Mouse (Mus musculus): ENCODE data around the gene Mrps9.

Gene Mrps9

DNA sequence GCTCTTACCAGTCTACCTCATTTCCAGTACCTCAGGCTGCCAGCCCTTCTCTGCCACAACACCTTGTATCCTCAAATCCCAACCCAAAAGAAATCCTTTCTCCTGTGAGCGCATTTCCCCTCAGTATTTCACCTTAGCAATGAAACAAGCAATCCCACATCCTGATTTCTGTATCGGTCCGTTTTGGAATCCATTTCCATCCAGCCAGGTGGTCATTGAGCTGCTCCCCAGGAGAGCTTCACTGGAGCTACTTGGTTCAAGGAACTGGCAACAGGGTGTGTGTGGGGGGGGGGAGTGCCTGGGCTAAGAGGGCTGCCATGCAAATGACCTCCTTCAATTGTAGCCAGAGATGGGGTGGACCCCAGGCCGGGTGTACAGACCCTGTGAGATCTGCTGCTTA lies 56.1 kb downstream of the Mrps9 start:
- no peak for DNase-seq

DNA sequence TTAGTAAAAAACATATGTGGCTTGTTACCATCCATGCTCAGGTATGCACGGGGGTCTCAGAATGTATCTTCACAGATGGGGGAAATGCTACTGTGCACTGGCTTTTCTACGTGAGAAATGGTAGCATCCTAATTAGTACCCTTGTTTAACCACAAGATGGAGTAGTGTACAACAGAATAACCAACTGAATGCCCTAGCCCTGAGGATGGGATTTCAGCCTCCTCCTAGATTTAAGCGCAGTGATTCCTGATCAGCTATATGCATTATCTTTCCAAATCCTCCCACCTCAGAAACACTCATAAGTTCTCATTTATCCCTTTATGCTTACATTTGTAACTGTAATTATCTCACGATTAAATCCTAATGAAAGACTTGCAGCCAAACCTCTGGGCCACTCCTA lies 64.0 kb downstream of the Mrps9 start:
- DNase-seq, result no peak

DNA sequence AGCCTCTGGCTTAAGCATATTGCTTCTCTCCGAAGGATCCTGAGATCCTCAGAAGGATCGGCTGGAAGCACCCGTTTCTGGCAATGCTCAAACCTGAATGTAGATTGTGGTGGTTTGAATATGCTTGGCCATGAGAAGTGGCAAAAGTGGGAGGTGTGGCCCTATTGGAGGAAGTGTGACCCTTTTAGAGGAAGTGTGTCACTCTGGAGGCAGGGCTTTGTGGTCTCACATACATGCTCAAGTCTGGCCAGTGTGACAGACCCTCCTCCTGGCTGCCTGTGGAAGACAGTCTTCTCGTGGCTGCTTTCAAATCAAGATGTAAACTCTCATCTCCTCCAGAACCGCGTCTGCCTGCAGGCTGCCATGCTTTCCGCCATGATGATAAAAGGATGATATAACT lies 65.7 kb downstream of the Mrps9 start:
- DNase-seq, result no peak

DNA sequence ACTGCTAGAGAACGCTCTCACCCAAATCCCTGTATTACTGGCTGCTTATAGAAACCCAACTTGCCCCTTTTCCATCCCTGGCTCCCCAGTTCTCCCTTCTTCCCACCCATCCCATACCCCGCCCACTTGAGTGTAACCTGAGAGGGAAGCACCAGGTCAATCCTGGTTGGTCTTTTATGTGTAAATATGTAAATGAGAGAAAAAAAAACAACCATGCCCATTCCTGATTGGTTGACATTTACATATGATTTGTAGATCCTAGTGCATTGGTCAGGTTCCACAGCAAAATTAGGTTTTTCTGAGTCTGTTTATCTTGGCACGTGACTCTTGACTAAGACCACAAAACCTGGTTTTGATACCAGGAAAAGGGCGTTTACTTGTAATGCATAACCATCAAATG lies 66.9 kb downstream of the Mrps9 start:
- no peak for DNase-seq

DNA sequence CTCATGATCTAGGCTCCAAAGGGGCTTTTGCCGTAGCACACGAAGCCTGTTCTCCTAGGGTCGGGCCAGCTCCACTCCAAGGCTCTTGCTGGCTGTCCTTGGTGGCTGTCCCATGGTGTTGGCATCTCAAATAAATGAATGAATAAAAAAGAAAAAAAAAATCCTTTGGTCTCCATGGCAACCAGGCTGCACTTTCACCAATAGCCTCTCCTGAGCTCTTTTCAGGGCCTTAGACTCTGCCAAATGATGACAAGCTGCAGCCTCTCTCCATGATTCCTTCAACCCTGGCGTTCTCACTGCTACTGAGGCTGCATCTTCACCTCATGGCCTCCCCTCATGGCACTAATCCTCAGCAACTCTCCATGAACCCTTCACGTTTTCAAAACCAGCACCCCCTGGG lies 72.9 kb downstream of the Mrps9 start:
- DNase-seq, result no peak

DNA sequence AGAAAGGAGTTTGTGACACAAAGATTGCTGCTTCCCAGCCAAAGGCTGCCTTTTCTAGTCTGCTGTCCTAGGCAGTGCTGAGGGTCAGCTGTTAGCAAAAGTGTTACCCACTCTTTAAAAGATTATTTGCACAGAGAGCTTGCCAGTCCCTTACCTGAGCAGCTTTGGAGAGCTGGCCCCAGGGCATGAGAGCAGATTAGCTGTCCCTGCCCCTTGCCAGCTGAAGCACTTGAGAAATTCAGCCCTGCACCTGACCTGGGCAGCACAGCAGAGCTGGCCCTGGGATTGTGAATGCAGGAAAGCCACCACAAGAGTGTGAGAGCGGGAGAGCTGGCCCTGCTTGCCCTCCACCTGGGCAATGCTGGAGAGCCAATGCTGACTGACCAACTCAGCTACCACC lies 82.6 kb downstream of the Mrps9 start:
- no peak for DNase-seq

DNA sequence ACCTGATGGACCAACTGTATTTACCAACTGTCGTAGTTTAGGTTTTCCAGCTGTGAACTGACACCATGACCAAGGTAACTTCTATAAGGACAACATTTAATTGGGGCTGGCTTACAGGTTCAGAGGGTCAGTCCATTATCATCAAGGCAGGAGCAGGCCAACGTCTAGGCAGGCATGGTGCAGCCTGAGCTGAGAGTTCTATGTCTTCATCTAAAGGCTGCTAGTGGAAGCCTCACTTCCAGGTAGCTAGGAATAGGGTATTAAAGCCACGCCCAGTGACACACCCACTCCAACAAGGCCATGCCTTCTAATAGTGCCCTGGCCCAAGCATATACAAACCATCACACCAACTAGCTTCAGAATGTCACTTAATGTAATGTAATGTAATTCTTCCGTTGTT lies 97.5 kb downstream of the Mrps9 start:
- DNase-seq, result no peak

DNA sequence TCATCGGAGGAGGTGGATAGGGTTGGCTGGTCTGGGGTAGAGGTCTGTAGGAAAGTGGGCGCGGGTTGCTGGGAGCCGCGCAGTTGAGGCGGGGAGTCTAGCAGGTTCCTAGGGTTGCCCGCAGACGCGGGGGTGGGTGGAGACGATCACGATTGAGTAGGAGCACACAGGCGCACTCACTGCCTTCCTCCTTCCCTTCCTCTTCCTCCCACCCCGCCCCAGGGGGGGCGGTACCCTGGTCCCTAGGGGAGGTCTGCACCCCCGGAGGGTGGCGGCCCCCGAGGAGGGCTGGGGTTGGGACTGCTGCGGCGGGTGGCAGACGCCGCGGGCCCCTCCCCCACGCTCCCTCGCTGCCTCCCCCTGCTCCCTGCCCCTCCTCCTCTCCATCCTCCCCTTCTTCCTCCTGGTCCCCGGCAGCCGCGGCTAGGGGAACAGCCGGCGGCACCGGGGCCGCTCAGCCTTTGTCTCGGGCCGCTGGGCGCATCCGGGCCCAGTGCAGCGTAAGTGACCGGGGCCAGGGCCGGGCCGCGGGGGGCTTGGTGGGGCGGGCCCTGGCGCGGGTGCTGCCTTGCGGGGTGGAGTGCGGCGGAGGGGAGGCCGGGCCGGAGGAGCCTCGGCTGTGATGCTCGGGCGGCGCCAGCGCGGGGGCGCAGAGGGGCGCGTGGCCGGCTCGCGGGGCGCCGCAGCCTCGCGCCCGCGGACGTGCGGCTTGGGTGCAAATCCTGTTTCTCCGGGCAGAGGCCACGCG lies 101.9 kb downstream of the Mrps9 start, which contains the start of gene Gpr45:
Gpr45 (plus strand) TSS at position 139 of the 748 bp plus-strand sequence.
- DNase-seq, result peak; percentile 69

DNA sequence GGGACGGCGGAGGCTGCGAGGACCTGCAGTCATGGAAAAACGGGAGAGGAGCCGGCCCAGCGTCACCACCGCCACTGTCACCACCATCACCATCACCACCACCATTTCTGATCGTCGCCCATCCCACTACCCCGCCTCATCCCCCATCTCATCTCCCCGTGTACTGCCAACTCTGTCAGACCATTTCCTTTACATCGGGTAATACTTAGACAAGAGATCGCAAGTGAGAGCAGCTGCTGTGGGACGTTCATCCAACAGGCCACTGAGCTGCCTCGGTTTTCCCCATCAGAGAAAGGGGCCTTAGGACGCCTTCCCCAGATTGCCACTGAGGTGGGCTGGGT lies 102.4 kb downstream of the Mrps9 start:
- no peak for DNase-seq

Data from right cerebral cortex, postnatal 25 days (tissue).